Mouse (Mus musculus) limb, embryonic 14.5 days (tissue): ENCODE data around the gene Bspry. TPM values are rescaled to one million over a fixed set of nuclear protein-coding genes. Genes with fewer than 3 reads are reported as not detected.

Experiments used
- ATAC-seq: fragments of 200-750 bp; cut with Nextera tagmentation; 2 replicates; pipeline ENCODE4 v1.8.0; 2017; ENCODE audit warnings: low read depth, moderate number of reproducible peaks, moderate TSS enrichment; ENCODE audit not compliant: low FRiP score
- DNase-seq: peaks from one replicate; pipeline ENCODE4 v3.0.0-alpha.2; 2015; ENCODE audit warnings: low spot score
- H3K27ac ChIP-seq: fragments of 300-500 bp; sonication (generic); replicated peaks from 2 replicates; pipeline ENCODE4 v1.5.1; 2014; ENCODE audit warnings: low read depth, mild to moderate bottlenecking, low read length, moderate library complexity, mixed read lengths
- H3K27me3 ChIP-seq: fragments of 300-500 bp; sonication (generic); 2 replicates; pipeline ENCODE4 v1.6.1; 2014; ENCODE audit warnings: low read length, mixed read lengths; ENCODE audit not compliant: control insufficient read depth, insufficient read depth
- H3K36me3 ChIP-seq: fragments of 300-500 bp; sonication (generic); 2 replicates; pipeline ENCODE4 v1.6.1; 2014; ENCODE audit warnings: mild to moderate bottlenecking, low read length, moderate library complexity, mixed read lengths; ENCODE audit not compliant: control insufficient read depth, insufficient read depth
- H3K4me1 ChIP-seq: fragments of 300-500 bp; sonication (generic); 2 replicates; pipeline ENCODE4 v1.6.1; 2014; ENCODE audit warnings: antibody characterized with exemption, low read length, mixed read lengths; ENCODE audit not compliant: control insufficient read depth, insufficient read depth
- H3K4me2 ChIP-seq: fragments of 300-500 bp; sonication (generic); replicated peaks from 2 replicates; pipeline ENCODE4 v1.6.1; 2014; ENCODE audit warnings: low read depth, mild to moderate bottlenecking, low read length, moderate library complexity; ENCODE audit not compliant: severe bottlenecking
- H3K4me3 ChIP-seq: fragments of 300-500 bp; sonication (generic); replicated peaks from 2 replicates; pipeline ENCODE4 v1.5.1; 2014; ENCODE audit warnings: low read length
- H3K9ac ChIP-seq: fragments of 300-500 bp; sonication (generic); 2 replicates; pipeline ENCODE4 v1.6.1; 2014; ENCODE audit warnings: mild to moderate bottlenecking, low read depth, low read length, moderate library complexity; ENCODE audit not compliant: severe bottlenecking
- H3K9me3 ChIP-seq: fragments of 300-500 bp; sonication (generic); 2 replicates; pipeline ENCODE4 v1.6.1; 2016; ENCODE audit warnings: low read length; ENCODE audit not compliant: control insufficient read depth
- POLR2A ChIP-seq: fragments of 200-500 bp; IDR thresholded peaks from 2 replicates; pipeline ENCODE4 v1.8.0; 2012; ENCODE audit warnings: inconsistent platforms, mild to moderate bottlenecking, moderate library complexity, borderline replicate concordance; ENCODE audit not compliant: insufficient read depth, insufficient read length; ENCODE audit errors: extremely low read depth
- WGBS: fragments of 180-500 bp; shearing (Covaris S2); extraction: QIAGEN DNeasy Blood & Tissue Kit; methylation state at CpG from one replicate; pipeline ENCODE4 v1.1.7; 2014; 5-methylcytosine and 5-hydroxymethylcytosine counted together
- polyA plus RNA-seq, 2 experiments: library from polyadenylated mRNA; depleted of rRNA in 1 of 2; stranded (reverse) in 1 of 2; unstranded in 1 of 2; fragments of >200 nt; fragmentation: Nextera tagmentation in 1 of 2; extraction: Ambion mirVana in 1 of 2; gene quantifications; 2 replicates each; pipeline versions ENCODE4 v1.2.1 to v1.2.3; 2012 to 2014

The Bspry gene
- polyA plus RNA-seq, 2 experiments: 7.4 to 13.3 TPM

DNA sequence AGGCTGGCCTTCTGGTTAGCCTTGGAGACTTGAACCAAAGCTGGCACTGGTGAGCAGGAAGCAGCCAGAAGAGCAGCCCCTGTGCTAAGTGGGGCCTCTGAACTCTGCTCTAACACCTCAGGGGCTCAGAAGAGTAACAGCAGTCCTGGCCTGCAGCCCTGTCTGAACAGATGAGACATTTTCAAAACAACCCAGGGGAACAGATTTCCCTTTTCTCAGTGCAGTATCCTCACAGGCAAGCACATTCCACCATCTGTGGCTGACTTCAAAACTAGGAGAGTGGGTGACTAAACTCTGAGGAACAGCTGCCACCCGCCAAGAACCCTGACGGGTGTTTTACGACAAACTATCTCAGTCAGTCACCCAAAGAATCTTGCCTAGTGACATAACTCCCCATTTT is 20.8 kb upstream of the Bspry start:
- no peak for TF ChIP-seq POLR2A
- H3K4me1 ChIP-seq: no peaks in the 10 kb centered on the region
- ATAC-seq (0 out of 2 replicates have a peak, but pooled peaks have one; percentile 26), DNase-seq (no peak)
- no peaks in the 10 kb centered on the region for H3K27me3 ChIP-seq
- no peak overlapping the region for H3K4me3 ChIP-seq
- H3K4me2 ChIP-seq: no peak overlapping the region
- 43% methylated on average over 3 of the region's 3 CpGs for WGBS
- H3K9ac ChIP-seq: no peak overlapping the region
- H3K9me3 ChIP-seq: no peaks in the 10 kb centered on the region
- no peaks in the 10 kb centered on the region for H3K36me3 ChIP-seq
- no peak overlapping the region for H3K27ac ChIP-seq

DNA sequence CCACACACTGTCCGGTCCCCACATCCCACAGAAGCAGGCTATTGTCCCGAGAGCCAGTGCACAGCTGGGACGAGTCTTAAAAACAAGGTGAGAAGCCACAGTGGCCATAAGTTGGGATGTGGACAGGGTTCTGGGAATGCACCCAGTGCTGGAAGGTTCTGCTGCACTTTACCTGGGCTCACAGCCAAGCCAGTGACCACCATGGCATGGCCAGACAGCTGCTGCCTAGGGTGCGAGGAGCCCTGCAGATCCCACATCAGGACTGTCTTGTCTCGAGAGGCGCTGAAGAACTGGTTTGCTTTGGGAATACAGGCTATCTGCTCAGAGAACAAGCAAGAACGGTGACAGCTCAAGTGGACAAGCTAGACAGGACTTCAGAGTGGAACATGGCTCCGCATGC is 19.5 kb upstream of the Bspry start:
- WGBS: 91% methylated on average over 8 of the region's 8 CpGs
- Histone ChIP-seq H3K36me3 (no peaks in the 10 kb centered on the region), H3K4me1 (no peaks in the 10 kb centered on the region), H3K9ac (no peak overlapping the region), H3K27me3 (no peaks in the 10 kb centered on the region), H3K27ac (no peak overlapping the region), H3K4me2 (no peak overlapping the region), H3K9me3 (no peaks in the 10 kb centered on the region), H3K4me3 (no peak overlapping the region)
- no peak for ATAC-seq
- TF ChIP-seq POLR2A: no peak
- DNase-seq: no peak

DNA sequence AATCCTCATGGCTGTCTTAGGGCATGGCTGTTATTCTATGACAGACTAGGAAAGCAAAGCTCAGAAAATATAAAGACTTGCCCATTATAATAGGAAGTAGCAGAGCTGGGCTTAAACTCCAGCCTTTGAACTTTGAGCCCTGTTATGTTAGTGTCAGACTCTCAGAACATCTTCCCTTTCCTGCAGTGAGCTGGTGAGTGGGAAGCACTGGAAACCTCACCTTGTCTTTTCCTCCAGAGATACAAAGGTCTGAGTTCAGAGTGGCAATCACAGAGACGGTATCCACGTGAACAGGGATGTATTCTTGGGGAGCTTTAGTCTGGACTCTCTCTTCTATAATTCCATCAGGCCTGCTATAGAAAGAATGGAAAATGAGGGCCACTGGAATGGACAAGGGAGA is 16.7 kb upstream of the Bspry start:
- Histone ChIP-seq H3K4me1 (no peaks in the 10 kb centered on the region), H3K27me3 (no peaks in the 10 kb centered on the region), H3K4me2 (no peak overlapping the region), H3K9ac (no peak overlapping the region), H3K27ac (no peak overlapping the region), H3K36me3 (no peaks in the 10 kb centered on the region), H3K9me3 (no peaks in the 10 kb centered on the region), H3K4me3 (no peak overlapping the region)
- DNase-seq: no peak
- no peak for ATAC-seq
- no peak for TF ChIP-seq POLR2A
- 87% methylated on average over 2 of the region's 2 CpGs for WGBS

DNA sequence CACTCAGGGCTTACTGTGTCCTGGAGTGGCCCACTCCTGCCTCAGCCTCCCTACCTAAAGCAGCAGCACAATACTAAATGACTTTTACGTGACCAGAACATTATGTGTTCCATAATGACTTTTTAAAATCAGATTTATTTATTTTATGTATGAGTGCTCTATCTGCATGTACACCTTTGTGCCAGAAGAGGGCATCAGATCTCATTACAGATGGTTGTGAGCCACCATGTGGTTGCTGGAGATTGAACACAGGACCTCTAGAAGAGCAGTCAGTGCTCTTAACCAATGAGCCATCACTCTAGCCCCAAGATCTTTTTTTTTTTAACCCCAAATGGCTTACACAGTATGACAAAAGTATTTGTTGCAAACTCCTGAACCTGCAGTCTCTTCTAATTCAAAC is 11.7 kb upstream of the Bspry start:
- no peak for ATAC-seq
- TF ChIP-seq POLR2A: no peak
- Histone ChIP-seq H3K27ac (no peak overlapping the region), H3K9me3 (no peaks in the 10 kb centered on the region), H3K4me2 (no peak overlapping the region), H3K36me3 (no peaks in the 10 kb centered on the region), H3K9ac (no peak overlapping the region), H3K4me1 (no peaks in the 10 kb centered on the region), H3K4me3 (no peak overlapping the region), H3K27me3 (no peaks in the 10 kb centered on the region)
- 86% methylated on average over 1 of the region's 1 CpGs for WGBS
- DNase-seq: no peak

DNA sequence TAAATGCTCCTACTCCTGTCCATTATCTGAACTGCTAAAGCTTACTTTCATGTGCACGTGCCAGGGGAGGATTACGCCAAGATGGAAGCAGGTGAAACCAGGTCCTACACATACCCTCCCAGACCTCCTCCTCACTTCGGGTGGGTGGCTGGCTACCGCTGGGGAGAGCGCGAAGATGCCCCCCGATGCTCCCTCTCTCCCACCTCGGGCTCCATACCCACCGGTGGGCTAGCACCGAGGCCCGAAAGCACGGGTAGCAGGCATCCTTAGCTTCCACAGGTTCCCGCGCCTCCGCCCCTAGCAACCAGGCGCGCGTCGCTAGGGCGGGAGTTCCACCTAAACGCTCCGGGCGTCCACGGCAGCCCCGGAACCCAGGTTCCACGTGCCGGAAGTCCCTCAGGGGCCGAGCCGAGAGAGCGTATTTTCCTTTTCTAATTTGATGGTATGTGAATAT is 9.2 kb upstream of the Bspry start, which contains the start of gene Wdr31:
TSS of gene Wdr31 (minus strand) at position 299 of the 454 bp plus-strand sequence.
- H3K9ac ChIP-seq: peak within 1 kb of the TSS; percentile 55
- WGBS: under 1% methylated on average over 30 of the region's 30 CpGs
- H3K27me3 ChIP-seq: no peaks in the 10 kb centered on the region
- H3K4me1 ChIP-seq: no peaks in the 10 kb centered on the region
- no peak within 1 kb of the TSS for H3K27ac ChIP-seq
- peak within 1 kb of the TSS; percentile 63 for H3K4me2 ChIP-seq
- TF ChIP-seq POLR2A: no peak
- no peaks in the 10 kb centered on the region for H3K9me3 ChIP-seq
- no peaks in the 10 kb centered on the region for H3K36me3 ChIP-seq
- peak; percentile 74 for DNase-seq
- ATAC-seq: peak; percentile 93
- peak within 1 kb of the TSS; percentile 51 for H3K4me3 ChIP-seq

DNA sequence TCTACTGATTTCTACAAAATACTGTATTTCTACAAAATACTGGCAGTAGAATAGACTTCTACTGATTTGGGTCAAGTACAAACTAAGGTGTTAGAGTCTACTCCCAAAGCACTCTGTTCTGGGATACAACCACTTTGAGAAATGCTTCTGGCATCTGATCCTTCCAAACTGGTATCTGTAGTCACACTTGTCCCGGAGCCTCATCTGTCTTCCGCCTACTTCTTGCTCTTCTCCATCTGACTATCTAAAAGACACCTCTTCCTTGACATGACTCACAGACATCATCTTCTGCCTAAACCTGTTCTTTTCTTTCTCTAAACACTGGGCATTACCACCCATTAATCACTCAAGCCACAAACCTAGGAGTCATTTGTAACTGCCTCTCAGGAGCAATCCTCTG is 7.8 kb upstream of the Bspry start:
- H3K9ac ChIP-seq: no peak overlapping the region
- no peaks in the 10 kb centered on the region for H3K4me1 ChIP-seq
- no peaks in the 10 kb centered on the region for H3K9me3 ChIP-seq
- no peak for TF ChIP-seq POLR2A
- no peak overlapping the region for H3K4me3 ChIP-seq
- DNase-seq (no peak), ATAC-seq (no peak)
- H3K27me3 ChIP-seq: no peaks in the 10 kb centered on the region
- no peak overlapping the region for H3K4me2 ChIP-seq
- 84% methylated on average over 2 of the region's 2 CpGs for WGBS
- no peak overlapping the region for H3K27ac ChIP-seq
- no peaks in the 10 kb centered on the region for H3K36me3 ChIP-seq
